Mouse (Mus musculus) heart, postnatal 14 days (tissue): ENCODE data around the gene Ctdnep1. TPM values are rescaled to one million over a fixed set of nuclear protein-coding genes. Genes with fewer than 3 reads are reported as not detected.

Experiments
- DNase-seq, 2 experiments: peaks; one replicate each; pipeline ENCODE4 v3.0.0; 2021 to 2022
- intact Hi-C: fragments of 180-260 bp; cut with DNase I; formaldehyde crosslinking; loops from one replicate; pipeline ENCODE4 v1.15.1; 2025
- total RNA-seq, 2 experiments: library from RNA; stranded (reverse); gene quantifications; 2 replicates each; pipeline ENCODE4 v1.2.3; 2021

Ctdnep1 gene
- total RNA-seq, 2 experiments from 2014 or later = 143 to 147 TPM

DNA sequence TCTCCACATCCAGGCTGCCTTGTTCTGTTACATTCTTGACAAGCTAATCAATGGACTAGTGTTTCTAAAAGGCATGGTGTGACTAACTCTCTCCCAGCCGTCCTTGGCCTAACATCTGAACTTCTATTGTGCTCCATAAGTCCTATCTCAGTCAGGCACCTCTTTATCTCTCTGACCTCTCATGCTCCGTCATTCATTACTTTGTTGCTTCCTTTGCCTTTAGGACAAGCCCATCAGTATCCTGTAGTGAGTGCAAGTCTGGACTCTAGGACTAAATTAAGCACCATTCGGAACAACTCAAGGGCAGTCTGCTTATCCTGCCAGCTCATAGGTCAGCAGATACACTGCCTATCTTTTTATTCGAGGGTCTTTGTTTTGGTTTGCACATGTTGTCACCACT is 4.7 kb upstream of the Ctdnep1 start:
- no peak for DNase-seq
- intact Hi-C loops = loop anchor here (2.0 to 5.0 kb wide), 2 partner anchors 13 to 54 kb away; partner anchors contain the start of gene Eif5a

DNA sequence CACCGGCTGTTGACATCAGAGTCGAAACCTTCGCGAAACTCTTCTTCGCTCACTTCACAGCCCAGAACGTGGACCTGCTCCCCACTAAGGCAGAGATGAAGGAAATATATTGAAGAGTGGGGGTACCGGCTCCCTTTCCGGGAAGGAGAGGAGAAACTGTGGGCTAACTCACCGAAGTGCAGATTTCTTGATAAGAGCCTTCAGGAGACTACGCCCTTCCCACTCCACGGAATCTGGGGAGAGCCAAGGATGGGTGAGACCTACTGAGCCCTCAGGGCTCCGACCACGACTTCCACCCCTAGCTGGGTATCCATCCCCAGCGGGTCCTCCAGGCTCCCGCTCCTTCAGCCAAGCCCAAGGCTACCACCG is 1.1 kb upstream of the Ctdnep1 start:
- no peak for DNase-seq
- intact Hi-C loops = loop anchor here (5.0 kb wide), 2 partner anchors 58 to 308 kb away; partner anchors contain the start of genes Eif4a1 and Eif5a

DNA sequence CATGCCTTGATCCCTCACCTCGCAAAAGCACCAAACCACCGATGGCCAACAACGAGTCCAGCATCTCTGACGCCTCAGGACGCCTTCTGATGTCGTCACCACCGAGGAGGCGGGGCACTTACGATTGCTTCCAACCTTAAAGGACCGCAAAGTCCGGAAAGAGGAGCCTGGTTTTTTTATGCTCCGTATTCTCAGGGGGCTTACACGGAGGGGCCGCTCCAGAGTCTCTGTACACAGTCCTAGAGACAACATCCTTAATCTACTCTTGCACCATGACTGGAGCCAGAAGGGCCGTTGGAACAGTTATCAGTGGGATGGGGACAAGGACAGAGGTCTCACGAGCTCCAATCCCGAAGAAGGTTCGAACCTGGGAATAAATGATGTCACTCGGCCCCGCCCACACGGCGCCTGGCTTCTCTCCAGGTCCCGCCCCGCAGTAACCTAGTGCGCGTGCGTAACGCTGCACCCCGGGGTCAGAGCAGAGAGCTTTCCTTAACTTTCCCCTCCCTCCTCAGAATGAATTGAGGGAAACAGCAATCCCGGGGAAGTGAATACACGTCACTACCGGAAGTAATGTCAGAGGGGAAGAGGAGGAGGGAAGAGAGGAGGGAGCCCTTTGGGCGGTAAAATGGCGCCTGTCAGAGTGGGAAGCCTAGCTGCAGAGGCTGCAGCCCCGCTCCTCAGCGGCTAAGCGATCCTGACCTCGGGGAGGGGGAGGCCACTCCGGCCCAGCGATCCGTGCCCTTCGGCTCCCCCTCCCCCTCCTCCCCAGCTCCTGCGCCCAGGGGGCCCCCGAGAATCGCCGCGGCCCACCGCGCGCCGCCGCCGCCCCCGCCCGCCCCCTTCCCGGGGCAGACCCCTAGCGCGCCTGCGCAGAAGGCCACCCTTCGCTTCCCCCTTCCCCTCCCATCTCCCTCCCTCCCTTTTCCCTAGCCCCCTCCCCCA is 488 bp upstream of the Ctdnep1 start:
- peak; percentile 97 to 98 for DNase-seq
- intact Hi-C loops = loop anchor here (5.0 kb wide), 1 partner anchor 308 kb away; the partner anchor contains the start of gene Eif4a1

- no peak for DNase-seq
- intact Hi-C loops = loop anchor here (5.0 kb wide), 1 partner anchor 310 kb away; the partner anchor contains the start of gene Eif4a1
Observed at GRCm38 (mm10) chr11:69982225-69982624, 1.3 kb downstream of the Ctdnep1 start, which contains the start of gene Elp5. Gene Elp5, minus strand, starts transcription at chr11:69982517.

DNA sequence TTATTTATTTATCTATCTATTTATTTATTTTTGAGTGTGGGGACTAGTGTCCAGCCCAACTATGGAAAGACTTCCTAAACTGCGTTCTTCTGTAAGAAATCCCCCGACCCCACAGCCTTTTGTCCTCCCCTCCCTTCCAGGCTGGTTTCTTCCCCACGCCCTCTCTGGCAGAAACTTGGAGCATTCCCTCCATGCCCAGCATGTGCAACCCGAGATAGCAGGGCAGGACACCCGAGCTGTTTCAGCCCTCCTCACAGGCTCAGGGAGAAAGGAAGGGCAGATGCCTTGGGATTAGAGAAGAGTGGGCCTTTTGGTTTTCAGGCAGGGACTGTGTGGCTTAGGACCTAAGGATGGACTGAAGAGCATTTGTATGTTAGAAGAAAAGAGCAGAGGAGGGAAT is 1.9 kb downstream of the Ctdnep1 start:
- peak in 1 of 2 experiments; percentile 51 for DNase-seq
- intact Hi-C loops = loop anchor here (5.0 kb wide), 1 partner anchor 311 kb away; the partner anchor contains the start of gene Eif4a1

- intact Hi-C loops = loop anchor here (5.0 kb wide), 1 partner anchor 311 kb away; the partner anchor contains the start of gene Eif4a1
- DNase-seq = no peak
Observed at GRCm38 (mm10) chr11:69983377-69983776, 2.4 kb downstream of the Ctdnep1 start.

- intact Hi-C loops = loop anchor here (5.0 kb wide), 1 partner anchor 312 kb away; the partner anchor contains the start of gene Eif4a1
- no peak for DNase-seq
Observed at GRCm38 (mm10) chr11:69984431-69984830, 3.5 kb downstream of the Ctdnep1 start.

GRCm38 (mm10) chr11:69989949-69990348 is 9.0 kb downstream of the Ctdnep1 start:
- intact Hi-C loops = loop anchor here (10.0 kb wide), 1 partner anchor 665 kb away; the partner anchor contains the start of genes Eno3 and Pfn1
- no peak for DNase-seq

DNA sequence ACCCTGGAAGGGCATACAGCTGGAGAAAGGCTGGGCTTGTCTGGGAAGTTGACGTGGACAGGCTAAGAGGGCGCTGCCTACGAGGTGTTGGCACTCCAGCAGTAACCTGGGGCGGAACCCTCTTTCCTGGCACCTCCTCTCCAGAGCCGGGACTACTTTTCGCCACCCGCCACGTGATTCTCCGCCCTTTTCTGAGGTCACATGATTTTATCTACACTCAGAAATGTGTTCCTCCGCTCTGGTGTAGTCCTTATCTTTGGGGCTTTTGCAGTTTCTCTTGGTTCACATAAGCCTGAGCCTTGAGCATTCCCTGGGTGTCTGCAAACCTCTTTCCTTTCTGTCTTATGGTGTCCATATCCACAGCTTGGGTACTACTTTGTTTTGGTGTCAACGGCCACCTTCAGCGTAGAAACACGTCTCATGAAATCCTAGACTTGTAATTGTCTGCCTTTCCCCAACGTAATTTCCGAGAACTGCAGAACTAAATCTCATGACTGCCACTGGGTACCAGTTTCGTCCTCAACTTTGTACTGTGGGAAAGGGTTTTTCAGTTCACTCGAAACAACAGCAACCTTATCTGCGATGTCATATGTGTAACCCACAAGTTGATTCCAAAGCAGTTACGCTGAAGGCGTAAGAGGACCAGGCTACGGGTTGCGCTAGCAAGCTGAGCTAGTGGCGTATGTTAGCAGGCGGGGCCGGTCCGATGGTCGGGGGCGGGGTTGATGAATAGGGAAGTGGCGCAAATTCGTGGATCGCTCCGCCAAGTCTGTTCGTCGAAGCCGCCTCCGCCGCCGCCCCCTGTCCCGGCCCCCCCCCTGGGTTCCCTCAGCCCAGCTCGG is 10.1 kb downstream of the Ctdnep1 start, which contains the start of gene Gabarap:
Gene Gabarap (plus strand): TSS at position 294 of the 842 bp plus-strand sequence.
- peak; percentile 95 for DNase-seq
- intact Hi-C loops = loop anchor here (10.0 kb wide), 1 partner anchor 664 kb away; the partner anchor contains the start of genes Eno3 and Pfn1

DNA sequence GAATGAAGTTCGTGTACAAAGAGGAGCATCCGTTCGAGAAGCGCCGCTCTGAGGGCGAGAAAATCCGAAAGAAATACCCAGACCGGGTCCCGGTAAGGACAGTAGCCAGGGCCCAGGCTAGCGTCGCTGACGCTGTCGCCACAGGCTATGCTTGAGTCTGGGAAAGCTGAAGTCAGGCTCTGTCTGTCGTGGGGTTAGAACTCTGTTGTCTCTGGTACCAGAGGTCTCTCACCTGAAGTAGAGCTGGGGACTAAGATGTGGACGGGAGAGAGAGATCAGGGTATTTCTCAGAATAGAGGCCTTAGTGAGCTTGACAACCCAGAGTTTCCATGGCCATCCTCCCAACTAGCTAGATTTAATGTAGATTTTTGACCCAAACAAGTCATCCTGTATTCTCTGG is 10.8 kb downstream of the Ctdnep1 start:
- no peak for DNase-seq
- intact Hi-C loops = loop anchor here (10.0 kb wide), 1 partner anchor 663 kb away; the partner anchor contains the start of genes Eno3 and Pfn1

DNA sequence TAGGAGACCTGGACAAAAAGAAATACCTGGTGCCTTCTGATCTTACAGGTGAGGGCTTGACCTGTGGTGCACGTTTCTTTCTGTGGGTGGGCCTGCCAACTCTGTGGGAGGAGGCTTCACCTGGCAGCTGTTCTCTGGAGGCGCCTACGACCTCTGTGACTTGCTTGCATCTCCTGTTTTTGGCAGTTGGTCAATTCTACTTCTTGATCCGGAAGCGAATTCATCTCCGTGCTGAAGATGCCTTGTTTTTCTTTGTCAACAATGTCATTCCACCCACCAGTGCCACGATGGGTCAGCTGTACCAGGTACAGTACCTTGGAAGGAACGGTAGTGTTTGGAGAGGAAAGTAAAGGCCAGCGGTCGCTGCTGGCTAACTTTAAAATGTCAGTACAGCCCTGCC is 11.4 kb downstream of the Ctdnep1 start:
- no peak for DNase-seq
- intact Hi-C loops = loop anchor here (10.0 kb wide), 1 partner anchor 662 kb away; the partner anchor contains the start of genes Eno3 and Pfn1

GRCm38 (mm10) chr11:69992932-69993331 is 12.0 kb downstream of the Ctdnep1 start:
- DNase-seq = no peak
- intact Hi-C loops = loop anchor here (10.0 kb wide), 1 partner anchor 662 kb away; the partner anchor contains the start of genes Eno3 and Pfn1

- intact Hi-C loops = loop anchor here (10.0 kb wide), 1 partner anchor 660 kb away; the partner anchor contains the start of genes Eno3 and Pfn1
- no peak for DNase-seq
Observed at GRCm38 (mm10) chr11:69994401-69995090, 13.6 kb downstream of the Ctdnep1 start.

GRCm38 (mm10) chr11:69995391-69995960 is 14.5 kb downstream of the Ctdnep1 start, which contains the start of gene Phf23:
Gene Phf23, plus strand, starts transcription at chr11:69995777.
- intact Hi-C loops = loop anchor here (10.0 kb wide), 1 partner anchor 659 kb away; the partner anchor contains the start of genes Eno3 and Pfn1
- DNase-seq = peak; percentile 96 to 97

DNA sequence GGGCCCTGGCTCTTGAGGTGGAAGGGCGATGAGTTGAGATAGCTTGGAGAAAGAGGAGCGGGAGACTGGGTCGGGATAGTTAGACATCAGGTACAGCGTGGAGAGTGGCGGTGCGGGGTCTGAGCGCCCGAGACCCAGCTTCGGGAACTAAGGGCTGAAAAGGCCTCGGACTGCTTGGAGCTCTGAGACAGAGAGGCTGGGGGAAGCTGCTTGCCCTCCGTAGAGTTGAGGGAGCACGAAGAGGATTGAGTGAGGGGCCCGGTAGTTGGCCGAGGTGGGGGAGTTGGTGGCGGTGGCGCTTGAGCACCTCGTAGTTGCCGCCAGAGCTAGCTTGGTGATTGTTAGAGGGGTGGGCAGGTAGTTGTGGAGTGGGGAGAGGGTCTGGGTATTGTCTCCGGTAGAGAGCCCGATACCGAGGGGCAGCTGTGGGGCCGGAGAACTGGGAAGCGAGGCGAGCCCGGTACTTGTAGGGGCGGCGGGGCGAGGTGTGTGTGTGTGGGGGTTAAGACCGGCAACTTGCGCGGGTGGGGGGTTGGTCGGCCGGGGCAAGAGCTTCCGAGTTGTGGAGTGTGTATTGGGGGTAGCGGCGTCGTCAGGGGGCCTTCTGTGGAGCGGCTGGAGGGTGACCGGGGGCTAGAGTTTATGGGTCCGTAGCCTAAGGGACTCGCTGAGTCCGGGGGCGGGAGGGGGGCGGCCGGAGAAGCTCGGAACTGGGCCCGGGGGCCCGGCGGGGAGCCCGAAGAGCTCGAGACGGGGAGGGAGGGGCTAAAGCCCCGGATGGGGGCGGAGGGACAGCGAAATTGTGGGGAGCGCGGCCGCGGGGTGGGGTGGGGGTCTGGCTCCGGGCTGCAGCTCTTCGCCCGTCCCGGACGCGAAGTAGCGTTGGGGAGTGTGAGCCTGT is 15.5 kb downstream of the Ctdnep1 start:
- peak; percentile 74 to 76 for DNase-seq

GRCm38 (mm10) chr11:69997070-69997509 is 16.1 kb downstream of the Ctdnep1 start:
- intact Hi-C loops = loop anchor here (10.0 kb wide), 1 partner anchor 658 kb away; the partner anchor contains the start of genes Eno3 and Pfn1

More for the DNA sequence above, 15.5 kb downstream of the Ctdnep1 start:
- intact Hi-C loops = loop anchor here (10.0 kb wide), 1 partner anchor 658 kb away; the partner anchor contains the start of genes Eno3 and Pfn1

More at GRCm38 (mm10) chr11:69997070-69997509, 16.1 kb downstream of the Ctdnep1 start:
- DNase-seq = peak; percentile 93 to 95
